Mouse (Mus musculus) MEL (cell line): ENCODE measurements around the gene Slc16a13. TPM values are rescaled to one million over a fixed set of nuclear protein-coding genes. Genes with fewer than 3 reads are reported as not detected.

Experiments used
- DNase-seq: peaks from one replicate; pipeline ENCODE4 v3.0.0; 2011; ENCODE audit warnings: low read depth, low spot score
- H3K27ac ChIP-seq: 2 replicates; pipeline ENCODE4 v1.5.1; 2012; ENCODE audit warnings: low read depth, mild to moderate bottlenecking, control low read depth, low read length, moderate library complexity; ENCODE audit not compliant: control insufficient read depth
- H3K27me3 ChIP-seq, 2 experiments: fragments of 150-350 bp in 1 of 2; sonication (generic) in 1 of 2; 2 replicates each; pipeline ENCODE4 v1.6.1; 2012; ENCODE audit warnings: low read length in 2 of 2, mild to moderate bottlenecking in 2 of 2, improper control_type of control experiment in 1 of 2, moderate library complexity in 1 of 2; ENCODE audit not compliant: insufficient read depth in 2 of 2, control insufficient read depth in 1 of 2
- H3K36me3 ChIP-seq, 2 experiments: 2 replicates each; pipeline ENCODE4 v1.6.1; 2012 to 2014; ENCODE audit warnings: low read length in 2 of 2, improper control_type of control experiment in 1 of 2, inconsistent platforms in 1 of 2, mild to moderate bottlenecking in 1 of 2; ENCODE audit not compliant: insufficient read depth in 2 of 2, control insufficient read depth in 1 of 2
- H3K4me1 ChIP-seq, 2 experiments: fragments of 150-350 bp in 1 of 2; sonication (generic) in 1 of 2; 2 replicates each; pipeline ENCODE4 v1.6.1; 2012; ENCODE audit warnings: low read length in 2 of 2, improper control_type of control experiment in 1 of 2, mild to moderate bottlenecking in 1 of 2; ENCODE audit not compliant: insufficient read depth in 2 of 2, control insufficient read depth in 1 of 2
- H3K4me3 ChIP-seq, 2 experiments: fragments of 150-350 bp in 1 of 2; sonication (generic) in 1 of 2; 2 replicates each; pipeline ENCODE4 v1.5.1; 2012; ENCODE audit warnings: low read depth in 2 of 2, low read length in 2 of 2, mild to moderate bottlenecking in 2 of 2, moderate library complexity in 2 of 2, control low read depth in 1 of 2, improper control_type of control experiment in 1 of 2; ENCODE audit not compliant: control insufficient read depth in 1 of 2, insufficient read depth in 1 of 2
- H3K79me2 ChIP-seq: 2 replicates; pipeline ENCODE4 v1.6.1; 2012; ENCODE audit warnings: mild to moderate bottlenecking, low read length, moderate library complexity; ENCODE audit not compliant: control insufficient read depth, poor library complexity, insufficient read depth
- H3K9ac ChIP-seq: 2 replicates; pipeline ENCODE4 v1.6.1; 2012; ENCODE audit warnings: low read depth, mild to moderate bottlenecking, control low read depth, low read length, moderate library complexity; ENCODE audit not compliant: control insufficient read depth, poor library complexity, severe bottlenecking
- H3K9me3 ChIP-seq: fragments of 150-350 bp; sonication (generic); replicated peaks from 2 replicates; pipeline ENCODE4 v1.6.1; 2012; ENCODE audit warnings: mild to moderate bottlenecking, low read length, improper control_type of control experiment, moderate library complexity; ENCODE audit not compliant: insufficient read depth
- CHD2 ChIP-seq: IDR thresholded peaks from 2 replicates; pipeline ENCODE4 v1.6.1; 2011; ENCODE audit warnings: low read length, improper control_type of control experiment
- E2F4 ChIP-seq: IDR thresholded peaks from 2 replicates; pipeline ENCODE4 v1.6.1; 2011; ENCODE audit warnings: low read depth, low read length, improper control_type of control experiment, borderline replicate concordance
- ELF1 ChIP-seq: IDR thresholded peaks from 2 replicates; pipeline ENCODE4 v1.6.1; 2014; ENCODE audit warnings: low read depth, mild to moderate bottlenecking, inconsistent platforms, low read length, improper control_type of control experiment, moderate library complexity
- EP300 ChIP-seq, 2 experiments: IDR thresholded peaks; 2 replicates each; pipeline ENCODE4 v1.6.1; 2011; ENCODE audit warnings: improper control_type of control experiment in 2 of 2, low read length in 2 of 2, low read depth in 1 of 2, mild to moderate bottlenecking in 1 of 2
- GABPA ChIP-seq: IDR thresholded peaks from 2 replicates; pipeline ENCODE4 v1.6.1; 2012; ENCODE audit warnings: low read depth, mild to moderate bottlenecking, inconsistent platforms, low read length, improper control_type of control experiment, moderate library complexity
- GATA1 ChIP-seq: IDR thresholded peaks from 2 replicates; pipeline ENCODE4 v1.6.1; 2011; ENCODE audit warnings: low read depth, low read length, improper control_type of control experiment
- HCFC1 ChIP-seq: IDR thresholded peaks from 2 replicates; pipeline ENCODE4 v1.6.1; 2012; ENCODE audit warnings: low read depth, mild to moderate bottlenecking, inconsistent platforms, low read length, improper control_type of control experiment, moderate library complexity
- KAT2A ChIP-seq: conservative IDR thresholded peaks from 2 replicates; pipeline ENCODE4 v1.6.1; 2012; ENCODE audit warnings: low read depth, low read length, improper control_type of control experiment, inconsistent platforms
- MAFK ChIP-seq: IDR thresholded peaks from 2 replicates; pipeline ENCODE4 v1.6.1; 2011; ENCODE audit warnings: low read depth, mild to moderate bottlenecking, low read length, improper control_type of control experiment, borderline replicate concordance
- MAX ChIP-seq: IDR thresholded peaks from 2 replicates; pipeline ENCODE4 v1.6.1; 2011; ENCODE audit warnings: low read length, improper control_type of control experiment
- MAZ ChIP-seq: IDR thresholded peaks from 2 replicates; pipeline ENCODE4 v1.6.1; 2012; ENCODE audit warnings: low read depth, mild to moderate bottlenecking, inconsistent platforms, low read length, improper control_type of control experiment
- MEF2A ChIP-seq: IDR thresholded peaks from 2 replicates; pipeline ENCODE4 v1.6.1; 2014; ENCODE audit warnings: low read depth, mild to moderate bottlenecking, inconsistent platforms, low read length, improper control_type of control experiment; ENCODE audit not compliant: poor library complexity, insufficient replicate concordance, severe bottlenecking; ENCODE audit errors: extremely low read depth
- MXI1 ChIP-seq: IDR thresholded peaks from 2 replicates; pipeline ENCODE4 v1.6.1; 2011; ENCODE audit warnings: mild to moderate bottlenecking, low read depth, low read length, improper control_type of control experiment
- NELFE ChIP-seq: IDR thresholded peaks from 2 replicates; pipeline ENCODE4 v1.6.1; 2011; ENCODE audit warnings: low read depth, low read length, improper control_type of control experiment
- POLR2A ChIP-seq, 2 experiments: IDR thresholded peaks; 2 replicates each; pipeline ENCODE4 v1.6.1; 2011 to 2012; ENCODE audit warnings: low read length in 2 of 2, mild to moderate bottlenecking in 2 of 2, control low read depth in 1 of 2, improper control_type of control experiment in 1 of 2, low read depth in 1 of 2, moderate library complexity in 1 of 2; ENCODE audit not compliant: control insufficient read depth in 1 of 2, insufficient read depth in 1 of 2, poor library complexity in 1 of 2
- POLR2AphosphoS2 ChIP-seq: IDR thresholded peaks from 2 replicates; pipeline ENCODE4 v1.6.1; 2011; ENCODE audit warnings: low read length, improper control_type of control experiment
- RAD21 ChIP-seq: IDR thresholded peaks from 2 replicates; pipeline ENCODE4 v1.6.1; 2011; ENCODE audit warnings: mild to moderate bottlenecking, low read depth, low read length, improper control_type of control experiment
- RCOR1 ChIP-seq: IDR thresholded peaks from 2 replicates; pipeline ENCODE4 v1.6.1; 2012; ENCODE audit warnings: low read depth, mild to moderate bottlenecking, inconsistent platforms, low read length, improper control_type of control experiment
- SIN3A ChIP-seq: IDR thresholded peaks from 2 replicates; pipeline ENCODE4 v1.6.1; 2012; ENCODE audit warnings: low read length, improper control_type of control experiment, inconsistent platforms
- TBP ChIP-seq: IDR thresholded peaks from 2 replicates; pipeline ENCODE4 v1.8.0; 2011; ENCODE audit warnings: low read depth, low read length, improper control_type of control experiment
- USF1 ChIP-seq: IDR thresholded peaks from 2 replicates; pipeline ENCODE4 v1.6.1; 2014; ENCODE audit warnings: low read depth, mild to moderate bottlenecking, inconsistent platforms, low read length, improper control_type of control experiment, moderate library complexity
- USF2 ChIP-seq, 2 experiments: IDR thresholded peaks; 2 replicates each; pipeline ENCODE4 v1.6.1; 2011 to 2012; ENCODE audit warnings: improper control_type of control experiment in 2 of 2, low read length in 2 of 2, borderline replicate concordance in 1 of 2, inconsistent platforms in 1 of 2, low read depth in 1 of 2, mild to moderate bottlenecking in 1 of 2; ENCODE audit not compliant: insufficient read depth in 1 of 2
- ZC3H11A ChIP-seq: IDR thresholded peaks from 2 replicates; pipeline ENCODE4 v1.6.1; 2012; ENCODE audit warnings: low read depth, mild to moderate bottlenecking, inconsistent platforms, low read length, improper control_type of control experiment
- ZKSCAN1 ChIP-seq: IDR thresholded peaks from 2 replicates; pipeline ENCODE4 v1.6.1; 2012; ENCODE audit warnings: low read depth, mild to moderate bottlenecking, inconsistent platforms, low read length, improper control_type of control experiment, moderate library complexity
- ZNF384 ChIP-seq: IDR thresholded peaks from 2 replicates; pipeline ENCODE4 v1.6.1; 2012; ENCODE audit warnings: low read depth, mild to moderate bottlenecking, inconsistent platforms, low read length, improper control_type of control experiment
- polyA plus RNA-seq, 2 experiments: library from polyadenylated mRNA; stranded (reverse) in 1 of 2; unstranded in 1 of 2; fragments of >175 nt in 1 of 2; fragments of >200 nt in 1 of 2; gene quantifications; 2 replicates each; pipeline versions ENCODE4 v1.2.1 to v1.2.4; 2012; ENCODE audit warnings: low replicate concordance in 2 of 2, low read depth in 1 of 2; ENCODE audit not compliant: insufficient read length in 2 of 2, insufficient read depth in 1 of 2, missing spikeins in 1 of 2
- total RNA-seq: library from RNA; depleted of rRNA; stranded (reverse); fragments of 300-350 nt; gene quantifications from 2 replicates; pipeline ENCODE4 v1.2.3, GENCODE M21; 2012

The Slc16a13 gene
- total and polyA plus RNA-seq, 3 experiments: 4.2 to 7.9 TPM; not detected in 1

GRCm38 (mm10) chr11:70254337-70254736 is 33.5 kb upstream of the Slc16a13 start:
- H3K27me3 ChIP-seq: peaks cover 6 to 11% of the 10 kb centered on the region in 2 experiments
- H3K9ac ChIP-seq: no peak overlapping the region
- no peaks in the 10 kb centered on the region for H3K4me1 ChIP-seq
- no peak overlapping the region for H3K27ac ChIP-seq
- DNase-seq: no peak
- no peak overlapping the region for H3K4me3 ChIP-seq
- no peaks in the 10 kb centered on the region for H3K9me3 ChIP-seq
- no peaks in the 10 kb centered on the region for H3K36me3 ChIP-seq
- H3K79me2 ChIP-seq: no peaks in the 10 kb centered on the region
- TF ChIP-seq ZNF384 (no peak), USF2 (IDR thresholded peaks at IDR 0.05; ENCODE audit: borderline replicate concordance in 1 of 2, insufficient read depth in 1 of 2, low read depth in 1 of 2, low read length in 2 of 2) (no peak), GABPA (no peak), ZC3H11A (no peak), NELFE (no peak), MAFK (no peak), E2F4 (no peak), KAT2A (no peak), EP300 (IDR thresholded peaks at IDR 0.05; ENCODE audit: low read depth in 1 of 2, low read length in 2 of 2) (no peak), MAZ (no peak)

GRCm38 (mm10) chr11:70251853-70252252 is 31.0 kb upstream of the Slc16a13 start:
- H3K9ac ChIP-seq: no peak overlapping the region
- no peaks in the 10 kb centered on the region for H3K79me2 ChIP-seq
- no peaks in the 10 kb centered on the region for H3K9me3 ChIP-seq
- DNase-seq: no peak
- no peaks in the 10 kb centered on the region for H3K36me3 ChIP-seq
- TF ChIP-seq RAD21: no peak
- TF ChIP-seq POLR2AphosphoS2: no peak
- no peak for TF ChIP-seq CHD2
- no peak for TF ChIP-seq GATA1
- no peak for TF ChIP-seq MAX
- TF ChIP-seq USF1: no peak
- no peak for TF ChIP-seq MEF2A
- TF ChIP-seq ZNF384: no peak
- no peak for TF ChIP-seq E2F4
- no peak for TF ChIP-seq HCFC1
- TF ChIP-seq USF2 (IDR thresholded peaks at IDR 0.05; ENCODE audit: borderline replicate concordance in 1 of 2, insufficient read depth in 1 of 2, low read depth in 1 of 2, low read length in 2 of 2): no peak
- TF ChIP-seq MAFK: no peak
- TF ChIP-seq RCOR1: no peak
- no peak for TF ChIP-seq ZKSCAN1
- no peak for TF ChIP-seq TBP
- TF ChIP-seq POLR2A (IDR thresholded peaks at IDR 0.05; ENCODE audit: control insufficient read depth in 1 of 2, insufficient read depth in 1 of 2, low read depth in 1 of 2, low read length in 2 of 2, poor library complexity in 1 of 2): no peak
- TF ChIP-seq ZC3H11A: no peak
- no peak for TF ChIP-seq ELF1
- no peak for TF ChIP-seq SIN3A
- no peak for TF ChIP-seq MXI1
- no peak overlapping the region for H3K4me3 ChIP-seq
- peaks cover 2 to 6% of the 10 kb centered on the region in 2 experiments for H3K27me3 ChIP-seq
- no peaks in the 10 kb centered on the region for H3K4me1 ChIP-seq
- H3K27ac ChIP-seq: no peak overlapping the region
